Mouse (Mus musculus) kidney, adult 2 months (tissue): ENCODE results near the gene Vps54. TPM values are rescaled to one million over a fixed set of nuclear protein-coding genes. Genes with fewer than 3 reads are reported as not detected.

Experiments used
- DNase-seq: peaks from one replicate; pipeline ENCODE4 v3.0.0; 2021
- H3K27ac ChIP-seq: fragments of 200-500 bp; 2 replicates; pipeline ENCODE4 v1.5.1; 2012; ENCODE audit warnings: low read depth, low read length, control low read depth, inconsistent platforms; ENCODE audit not compliant: insufficient read depth
- H3K27me3 ChIP-seq: fragments of 200-500 bp; replicated peaks from 2 replicates; pipeline ENCODE4 v1.6.1; 2012; ENCODE audit warnings: mild to moderate bottlenecking, moderate library complexity, low read length, inconsistent platforms; ENCODE audit not compliant: control insufficient read depth, insufficient read depth
- H3K36me3 ChIP-seq: fragments of 200-500 bp; 2 replicates; pipeline ENCODE4 v1.6.1; 2012; ENCODE audit warnings: mild to moderate bottlenecking, moderate library complexity, low read length, inconsistent platforms; ENCODE audit not compliant: control insufficient read depth, insufficient read depth
- H3K4me1 ChIP-seq: fragments of 200-500 bp; 2 replicates; pipeline ENCODE4 v1.6.1; 2011; ENCODE audit warnings: low read length; ENCODE audit not compliant: control insufficient read depth, insufficient read depth
- H3K4me3 ChIP-seq: fragments of 200-500 bp; 2 replicates; pipeline ENCODE4 v1.5.1; 2011; ENCODE audit warnings: mild to moderate bottlenecking, low read depth, low read length, control low read depth; ENCODE audit not compliant: insufficient read depth
- CTCF ChIP-seq: fragments of 200-500 bp; conservative IDR thresholded peaks from 2 replicates; pipeline ENCODE4 v1.5.1; 2011; ENCODE audit warnings: low read depth, mild to moderate bottlenecking, control low read depth, low read length, moderate library complexity, mixed read lengths; ENCODE audit not compliant: insufficient read depth, insufficient read length
- POLR2A ChIP-seq: fragments of 200-500 bp; IDR thresholded peaks from one replicate; pipeline ENCODE4 v1.6.1; 2011; ENCODE audit warnings: low read depth, low read length, control low read depth
- WGBS: fragments of 180-500 bp; shearing (Covaris S2); methylation state at CpG from one replicate; pipeline ENCODE4 v1.1.7; 2018; 5-methylcytosine and 5-hydroxymethylcytosine counted together
- polyA plus RNA-seq: library from polyadenylated mRNA; depleted of rRNA; stranded (reverse); fragments of >200 nt; gene quantifications from 2 replicates; pipeline ENCODE4 v1.2.3, GENCODE M21; 2012

Gene Vps54
- polyA plus RNA-seq, 1 experiment: 13.3 TPM

DNA sequence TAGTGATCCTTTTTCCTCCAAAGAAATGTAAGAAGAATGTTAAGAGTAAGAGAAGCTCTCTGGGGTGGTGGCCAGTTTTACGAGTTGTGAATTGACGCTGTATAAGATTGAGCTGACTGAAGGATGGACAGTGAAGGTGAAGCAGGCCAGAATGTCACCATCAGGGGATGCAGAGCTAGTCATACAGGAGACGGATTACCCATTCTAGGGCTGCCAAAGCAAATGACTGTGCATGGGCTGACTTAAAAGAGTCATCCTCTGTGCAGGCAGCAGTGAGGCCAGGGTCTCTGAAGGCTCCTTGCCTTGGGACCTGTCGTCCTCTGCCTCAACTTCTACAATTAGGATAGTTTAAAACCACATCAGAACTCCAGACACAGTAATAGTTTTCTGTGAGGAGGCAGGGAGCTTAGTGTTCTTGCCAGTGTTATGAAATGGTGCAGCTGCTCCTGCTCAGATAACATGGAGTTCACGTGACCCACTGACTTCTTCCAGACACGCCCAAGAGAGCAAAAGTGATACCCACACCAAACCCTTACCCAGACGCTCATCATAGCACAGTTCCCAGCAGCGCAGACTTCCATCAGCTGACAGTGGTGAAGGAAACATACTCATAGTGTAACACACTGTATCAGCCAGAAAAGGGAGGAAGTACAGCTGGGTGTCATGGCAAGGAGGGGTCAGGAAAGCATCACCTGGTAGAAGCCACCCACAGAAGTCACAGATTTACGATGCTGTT, 75.0 kb downstream of the Vps54 start:
- Histone ChIP-seq H3K27ac (no peak overlapping the region), H3K4me1 (no peaks in the 10 kb centered on the region), H3K4me3 (no peak overlapping the region), H3K36me3 (peaks cover 2% of the 10 kb centered on the region), H3K27me3 (no peaks in the 10 kb centered on the region)
- no peak for DNase-seq
- no peak for TF ChIP-seq CTCF
- TF ChIP-seq POLR2A: no peak
- 66% methylated on average over 9 of the region's 9 CpGs for WGBS

DNA sequence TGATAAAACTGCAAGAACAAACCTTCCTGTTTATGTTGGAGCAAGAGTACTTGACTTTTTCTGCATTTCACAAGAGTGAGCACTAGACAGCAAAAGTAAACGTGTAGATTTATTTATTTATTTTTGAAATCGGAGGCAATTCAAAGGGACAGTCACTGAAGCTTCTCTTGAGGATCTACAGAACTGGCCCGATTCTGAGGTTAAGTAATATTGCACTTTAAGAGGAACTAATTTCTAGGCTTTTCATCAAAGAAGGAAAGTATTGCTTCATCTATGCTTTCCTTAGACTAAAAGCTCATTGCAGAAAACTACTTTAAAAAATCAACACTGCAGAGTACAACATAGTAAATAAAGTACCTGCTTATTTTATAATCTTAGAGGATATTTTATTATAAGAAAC, 82.5 kb downstream of the Vps54 start:
- no peak for DNase-seq
- Histone ChIP-seq H3K27me3 (no peaks in the 10 kb centered on the region), H3K27ac (no peak overlapping the region), H3K4me3 (no peak overlapping the region), H3K36me3 (peaks cover 9% of the 10 kb centered on the region; the same call in 1 of the 2 replicates), H3K4me1 (peaks cover 7% of the 10 kb centered on the region; the same call in 1 of the 2 replicates)
- no peak for TF ChIP-seq POLR2A
- TF ChIP-seq CTCF: no peak
- 64% methylated on average over 3 of the region's 3 CpGs for WGBS

DNA sequence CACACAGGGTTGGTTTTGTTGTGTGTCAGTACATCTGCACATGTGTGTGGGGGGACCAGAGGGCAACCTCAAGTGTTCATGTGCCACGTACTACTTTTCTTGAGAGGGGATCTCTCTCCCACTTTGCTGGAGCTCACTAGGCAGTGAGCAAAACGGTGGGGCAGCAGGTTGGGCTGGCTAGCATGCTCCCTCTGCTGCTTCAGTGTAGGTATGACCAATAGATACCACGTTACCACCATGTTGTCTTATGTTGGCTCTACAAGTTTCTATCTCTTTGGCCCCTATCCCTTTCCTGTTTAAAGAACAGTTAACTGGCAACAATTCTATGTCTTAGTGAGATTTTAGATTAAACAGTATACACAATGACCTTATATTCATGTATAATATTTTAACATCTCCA, 83.3 kb downstream of the Vps54 start:
- DNase-seq: no peak
- WGBS: 84% methylated on average over 3 of the region's 3 CpGs
- TF ChIP-seq POLR2A (no peak), CTCF (0 out of 2 replicates have a peak, but pooled peaks have one; percentile 10)
- no peak overlapping the region for H3K4me3 ChIP-seq
- peaks cover 7% of the 10 kb centered on the region; the same call in 1 of the 2 replicates for H3K4me1 ChIP-seq
- no peak overlapping the region for H3K27ac ChIP-seq
- peaks cover 11% of the 10 kb centered on the region; the same call in 1 of the 2 replicates for H3K36me3 ChIP-seq
- no peaks in the 10 kb centered on the region for H3K27me3 ChIP-seq

DNA sequence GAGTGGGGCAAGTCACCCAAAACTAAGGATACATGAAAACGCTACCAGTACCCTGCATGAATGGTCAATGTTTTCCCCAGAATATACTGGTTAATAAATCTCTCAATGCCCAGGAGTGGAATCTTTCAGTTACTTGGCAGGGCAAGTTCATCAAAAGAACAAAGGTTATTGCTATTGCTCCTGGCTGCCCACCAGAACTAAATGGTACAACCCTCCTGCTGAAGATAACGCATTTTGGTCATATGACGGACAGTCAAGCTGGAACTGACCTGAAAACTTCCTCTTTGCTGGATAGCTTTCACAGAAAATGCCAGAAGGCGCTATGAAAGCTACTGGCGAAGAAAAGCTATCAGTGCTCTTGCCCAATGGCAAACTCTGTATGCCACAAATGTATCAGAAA, 86.7 kb downstream of the Vps54 start:
- Histone ChIP-seq H3K4me3 (no peak overlapping the region), H3K36me3 (peaks cover 12% of the 10 kb centered on the region; the same call in 1 of the 2 replicates), H3K27me3 (no peaks in the 10 kb centered on the region), H3K4me1 (peaks cover 7% of the 10 kb centered on the region; the same call in 1 of the 2 replicates), H3K27ac (peak overlapping the region; percentile 18)
- TF ChIP-seq POLR2A: no peak
- TF ChIP-seq CTCF: no peak
- WGBS: 70% methylated on average over 5 of the region's 5 CpGs
- DNase-seq: peak; percentile 75

DNA sequence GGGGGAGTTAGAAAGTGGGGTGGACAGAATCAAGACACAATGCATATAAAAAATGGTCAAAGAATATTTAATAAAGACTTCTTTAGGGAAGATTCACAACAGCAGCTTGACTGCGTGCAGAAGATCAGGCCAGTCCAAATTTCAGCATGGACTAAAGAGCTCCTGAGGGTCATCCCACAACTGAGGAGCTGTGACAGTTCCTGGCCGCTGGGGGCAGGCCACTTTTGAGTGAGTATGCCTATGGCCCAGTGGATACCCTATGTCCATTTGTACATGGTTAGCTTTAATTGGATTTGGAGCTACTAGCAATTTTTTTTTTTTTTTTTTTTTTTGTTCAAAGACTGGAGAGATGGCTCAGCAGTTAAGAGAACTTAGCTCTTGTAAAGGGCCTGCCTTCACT, 87.7 kb downstream of the Vps54 start:
- 58% methylated on average over 2 of the region's 2 CpGs for WGBS
- TF ChIP-seq CTCF (0 out of 2 replicates have a peak, but pooled peaks have one; percentile 16), POLR2A (no peak)
- Histone ChIP-seq H3K27me3 (no peaks in the 10 kb centered on the region), H3K4me3 (no peak overlapping the region), H3K27ac (no peak overlapping the region), H3K36me3 (peaks cover 12% of the 10 kb centered on the region; the same call in 1 of the 2 replicates), H3K4me1 (peaks cover 7% of the 10 kb centered on the region; the same call in 1 of the 2 replicates)
- DNase-seq: no peak

DNA sequence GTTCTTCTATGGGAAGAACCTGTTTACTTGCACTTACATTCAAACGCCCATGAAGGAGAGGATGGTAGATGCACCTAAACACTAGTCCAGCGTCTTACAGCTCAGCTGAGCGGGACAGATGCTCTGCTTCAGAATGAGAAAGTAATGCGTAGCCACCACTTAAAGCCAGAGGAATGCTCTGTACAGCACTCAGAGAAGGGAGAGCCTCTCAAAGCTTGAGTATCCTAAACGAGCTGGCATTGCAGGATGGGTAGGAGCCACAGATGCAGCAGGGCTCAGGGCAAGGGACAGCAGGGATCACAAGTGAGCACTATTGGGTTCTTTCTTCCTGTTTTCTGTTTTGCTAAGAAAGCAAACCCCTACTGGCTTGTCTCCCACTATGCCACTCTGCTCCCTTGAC, 88.4 kb downstream of the Vps54 start:
- Histone ChIP-seq H3K4me1 (peaks cover 7% of the 10 kb centered on the region; the same call in 1 of the 2 replicates), H3K27me3 (no peaks in the 10 kb centered on the region), H3K36me3 (peaks cover 12% of the 10 kb centered on the region; the same call in 1 of the 2 replicates), H3K27ac (no peak overlapping the region), H3K4me3 (no peak overlapping the region)
- TF ChIP-seq CTCF: no peak
- no peak for DNase-seq
- WGBS: 96% methylated on average over 5 of the region's 5 CpGs

DNA sequence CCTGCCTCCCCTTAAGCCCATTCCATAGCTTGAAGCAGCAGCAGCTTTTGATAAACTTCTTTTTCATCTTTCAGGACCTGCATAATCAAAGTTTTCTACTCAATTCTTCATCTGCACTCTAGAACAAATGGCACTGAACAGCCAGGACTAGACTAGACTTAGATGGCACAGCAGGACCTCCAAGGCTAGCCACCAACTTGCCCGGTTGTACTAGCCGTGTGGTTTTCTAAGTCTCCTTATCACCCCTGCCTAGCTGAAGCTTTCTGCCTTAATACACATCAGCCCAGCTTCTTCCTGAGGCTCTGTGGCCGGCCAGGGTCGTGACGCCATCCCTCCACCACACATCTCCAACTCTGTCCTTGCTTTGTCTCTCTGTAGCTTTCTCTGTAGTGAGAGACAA, 89.1 kb downstream of the Vps54 start:
- Histone ChIP-seq H3K36me3 (peaks cover 12% of the 10 kb centered on the region; the same call in 1 of the 2 replicates), H3K4me3 (no peak overlapping the region), H3K27me3 (no peaks in the 10 kb centered on the region), H3K27ac (no peak overlapping the region), H3K4me1 (peaks cover 7% of the 10 kb centered on the region; the same call in 1 of the 2 replicates)
- 93% methylated on average over 5 of the region's 5 CpGs for WGBS
- no peak for DNase-seq
- no peak for TF ChIP-seq CTCF
